Mouse (Mus musculus) spleen, embryonic (tissue): ENCODE measurements around the gene Adcyap1r1.

Source experiments
- CTCF ChIA-PET: fragments of 350-600 bp; sonication (Branson Sonifier 250); formaldehyde crosslinking; loops from one replicate; lab custom pipeline; 2022; lab: Charles Lee

The Adcyap1r1 gene

GRCm38 (mm10) chr6:55451771-55452371 lies at the start of gene Adcyap1r1:
Adcyap1r1 (plus strand) TSS chr6:55451978.
- CTCF ChIA-PET, result no interaction called here

DNA sequence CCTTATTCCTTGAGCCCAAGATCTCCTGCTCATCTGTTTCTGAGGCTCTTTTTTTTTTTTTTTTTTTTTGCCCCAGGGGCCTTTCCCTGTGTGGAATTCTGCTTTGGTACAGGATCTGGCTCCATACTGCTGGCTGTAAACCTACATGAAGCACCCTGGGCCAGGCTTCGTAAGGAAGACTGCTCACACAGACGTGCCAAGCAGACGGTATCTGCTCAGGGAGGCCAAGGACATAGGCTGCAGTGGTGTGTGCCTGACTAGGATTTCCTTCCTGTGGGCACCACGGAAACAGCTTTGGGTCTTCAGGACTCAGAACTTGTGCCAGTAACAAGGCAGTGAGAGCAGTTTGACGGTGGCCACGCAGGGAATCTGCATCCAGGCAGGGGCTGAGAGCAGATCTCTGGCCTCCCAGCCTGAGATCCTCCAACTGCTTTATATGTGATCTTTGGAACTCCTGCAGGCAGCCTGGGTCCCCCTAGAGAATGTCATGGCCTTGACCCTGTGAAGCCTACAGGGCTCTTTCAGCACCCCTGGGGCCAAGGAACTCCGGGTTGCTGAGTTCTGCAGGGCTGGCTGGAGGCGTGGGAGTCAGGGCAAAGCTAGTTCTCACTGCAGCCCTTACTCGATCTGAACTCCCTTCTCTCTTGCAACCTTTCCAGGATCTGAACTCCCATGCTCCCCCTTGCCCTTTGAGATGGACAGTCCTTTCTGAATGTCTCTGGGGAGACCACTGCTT lies 49.6 kb upstream of the Adcyap1r1 start:
- CTCF ChIA-PET, result no interaction called here

GRCm38 (mm10) chr6:55403411-55404309 lies 48.1 kb upstream of the Adcyap1r1 start:
- CTCF ChIA-PET, result no interaction called here

GRCm38 (mm10) chr6:55404421-55404990 lies 47.3 kb upstream of the Adcyap1r1 start:
- CTCF ChIA-PET, result no interaction called here

GRCm38 (mm10) chr6:55407345-55407744 lies 44.4 kb upstream of the Adcyap1r1 start:
- CTCF ChIA-PET, result interaction anchor here (0.9 kb wide), 1 partner anchor 20 kb away, joined by 9 read pairs; no protein-coding TSS in a partner anchor

- CTCF ChIA-PET, result no interaction called here
These were observed 41.5 kb upstream of the Adcyap1r1 start for GRCm38 (mm10) chr6:55410119-55410775.

- CTCF ChIA-PET, result no interaction called here
These were observed 40.8 kb upstream of the Adcyap1r1 start for GRCm38 (mm10) chr6:55410977-55411376.

GRCm38 (mm10) chr6:55416202-55416601 lies 35.6 kb upstream of the Adcyap1r1 start:
- CTCF ChIA-PET, result no interaction called here

GRCm38 (mm10) chr6:55418746-55419410 lies 32.9 kb upstream of the Adcyap1r1 start:
- CTCF ChIA-PET, result no interaction called here

GRCm38 (mm10) chr6:55420411-55420810 lies 31.4 kb upstream of the Adcyap1r1 start:
- CTCF ChIA-PET, result no interaction called here

- CTCF ChIA-PET, result no interaction called here
These were observed 30.9 kb upstream of the Adcyap1r1 start for GRCm38 (mm10) chr6:55420869-55421361.

- CTCF ChIA-PET, result no interaction called here
These were observed 19.7 kb upstream of the Adcyap1r1 start for GRCm38 (mm10) chr6:55432121-55432520.

DNA sequence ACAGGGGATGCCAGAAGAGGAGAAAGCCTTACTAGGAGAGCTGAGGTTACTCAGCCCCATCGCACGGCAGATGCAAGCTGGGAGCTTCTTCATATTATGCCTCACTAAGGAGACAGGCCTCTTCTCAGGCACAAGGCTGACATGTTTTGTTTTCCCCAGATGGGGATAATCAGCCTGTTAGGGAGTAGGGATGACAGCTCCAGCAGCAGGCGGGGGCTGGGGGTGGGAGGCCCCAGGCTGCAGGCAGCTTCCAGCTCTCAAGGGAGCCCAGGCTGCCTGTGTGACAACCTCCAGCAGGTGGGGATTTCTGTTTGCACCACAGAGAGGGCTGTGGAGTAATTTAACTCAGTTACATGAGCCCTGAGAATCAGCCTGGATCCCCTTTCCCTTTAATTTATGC lies 17.4 kb upstream of the Adcyap1r1 start:
- CTCF ChIA-PET, result no interaction called here

GRCm38 (mm10) chr6:55435266-55436159 lies 16.3 kb upstream of the Adcyap1r1 start:
- CTCF ChIA-PET, result no interaction called here

- CTCF ChIA-PET, result no interaction called here
These were observed 13.9 kb upstream of the Adcyap1r1 start for GRCm38 (mm10) chr6:55437919-55438318.

GRCm38 (mm10) chr6:55438837-55439236 lies 12.9 kb upstream of the Adcyap1r1 start:
- CTCF ChIA-PET, result no interaction called here

GRCm38 (mm10) chr6:55443927-55444688 lies 7.7 kb upstream of the Adcyap1r1 start:
- CTCF ChIA-PET, result no interaction called here

- CTCF ChIA-PET, result no interaction called here
These were observed 7.1 kb upstream of the Adcyap1r1 start for GRCm38 (mm10) chr6:55444721-55445120.

- CTCF ChIA-PET, result no interaction called here
These were observed 3.6 kb upstream of the Adcyap1r1 start for GRCm38 (mm10) chr6:55448199-55448598.
